Mouse (Mus musculus) frontal cortex, postnatal 25 days (tissue): ENCODE measurements around the gene Smo.

Experiments used
- DNase-seq, 2 experiments: peaks; one replicate each; pipeline ENCODE4 v3.0.0; 2022; ENCODE audit warnings: low spot score in 2 of 2

The Smo gene

GRCm38 (mm10) chr6:29775609-29776008, 40.3 kb downstream of the Smo start:
- DNase-seq, result no peak

GRCm38 (mm10) chr6:29776542-29777237, 41.4 kb downstream of the Smo start:
- DNase-seq, result no peak

- DNase-seq, result no peak
Measured at GRCm38 (mm10) chr6:29777238-29777555, 41.9 kb downstream of the Smo start.

GRCm38 (mm10) chr6:29780082-29780481, 44.8 kb downstream of the Smo start:
- DNase-seq, result no peak

GRCm38 (mm10) chr6:29780571-29780970, 45.3 kb downstream of the Smo start:
- no peak for DNase-seq

GRCm38 (mm10) chr6:29782239-29782638, 46.9 kb downstream of the Smo start:
- no peak for DNase-seq

- DNase-seq, result no peak
Measured at GRCm38 (mm10) chr6:29783960-29784359, 48.7 kb downstream of the Smo start.

GRCm38 (mm10) chr6:29784413-29785021, 49.2 kb downstream of the Smo start:
- DNase-seq, result no peak

- DNase-seq, result no peak
Measured at GRCm38 (mm10) chr6:29785759-29786158, 50.5 kb downstream of the Smo start.

GRCm38 (mm10) chr6:29788779-29789350, 53.6 kb downstream of the Smo start:
- DNase-seq, result no peak

- DNase-seq, result no peak
Measured at GRCm38 (mm10) chr6:29790014-29790698, 54.9 kb downstream of the Smo start.

GRCm38 (mm10) chr6:29793520-29793919, 58.2 kb downstream of the Smo start:
- no peak for DNase-seq

GRCm38 (mm10) chr6:29794582-29794981, 59.3 kb downstream of the Smo start:
- no peak for DNase-seq

GRCm38 (mm10) chr6:29802979-29803378, 67.7 kb downstream of the Smo start:
- no peak for DNase-seq

GRCm38 (mm10) chr6:29804006-29804405, 68.7 kb downstream of the Smo start:
- DNase-seq, result no peak

GRCm38 (mm10) chr6:29805381-29805780, 70.1 kb downstream of the Smo start:
- DNase-seq, result no peak
